Mouse (Mus musculus) layer of hippocampus, postnatal 10 days (tissue): Measurements from ENCODE around the gene Haao. TPM values are rescaled to one million over a fixed set of nuclear protein-coding genes. Genes with fewer than 3 reads are reported as not detected.

Experiments
- DNase-seq, 2 experiments: peaks; one replicate each; pipeline ENCODE4 v3.0.0; 2021; ENCODE audit warnings: low spot score in 2 of 2
- total RNA-seq, 2 experiments: library from RNA; stranded (reverse); gene quantifications; 2 replicates each; pipeline ENCODE4 v1.2.3; 2021

Gene Haao
- total RNA-seq, 2 experiments from 2014 or later: not detected

DNA sequence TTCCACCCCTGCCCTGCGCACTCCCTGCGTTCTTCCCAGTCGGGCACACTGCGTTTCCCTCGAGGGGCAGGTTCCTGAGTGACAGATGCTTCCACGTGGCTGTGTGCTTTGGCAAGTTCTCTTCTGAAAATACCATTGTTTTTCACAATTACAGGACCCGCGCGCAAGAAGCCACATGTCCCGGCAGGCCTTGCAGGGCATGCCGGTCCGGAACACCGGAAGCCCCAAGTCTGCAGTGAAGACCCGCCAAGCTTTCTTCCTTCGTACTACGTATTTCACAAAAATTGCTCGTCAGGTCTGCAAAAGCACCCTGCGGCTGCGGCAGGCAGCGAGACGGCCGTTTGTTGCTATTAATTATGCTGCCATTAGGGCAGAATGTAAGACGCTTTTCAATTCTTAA, 55.4 kb downstream of the Haao start:
- peak in 1 of 2 experiments; percentile 26 for DNase-seq

DNA sequence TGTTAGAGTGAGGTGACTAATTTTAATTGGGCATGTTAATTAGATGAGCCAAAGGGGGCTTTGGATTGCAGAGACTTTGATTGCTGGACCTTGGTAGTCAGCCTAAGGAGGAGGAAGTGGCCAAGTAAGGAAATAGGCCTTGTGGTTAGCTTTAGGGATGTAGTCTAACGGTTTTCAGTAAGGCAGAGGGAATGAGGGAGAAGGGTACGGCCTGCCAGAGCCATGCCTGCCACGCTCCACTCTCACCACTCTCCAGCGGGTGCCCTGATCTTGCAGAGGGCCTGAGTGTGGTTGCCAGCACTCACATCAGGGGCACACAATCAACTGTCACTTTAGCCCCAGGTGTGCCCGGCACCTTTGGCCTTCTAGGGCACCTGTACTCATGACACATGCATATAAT, 57.6 kb downstream of the Haao start:
- DNase-seq: no peak

DNA sequence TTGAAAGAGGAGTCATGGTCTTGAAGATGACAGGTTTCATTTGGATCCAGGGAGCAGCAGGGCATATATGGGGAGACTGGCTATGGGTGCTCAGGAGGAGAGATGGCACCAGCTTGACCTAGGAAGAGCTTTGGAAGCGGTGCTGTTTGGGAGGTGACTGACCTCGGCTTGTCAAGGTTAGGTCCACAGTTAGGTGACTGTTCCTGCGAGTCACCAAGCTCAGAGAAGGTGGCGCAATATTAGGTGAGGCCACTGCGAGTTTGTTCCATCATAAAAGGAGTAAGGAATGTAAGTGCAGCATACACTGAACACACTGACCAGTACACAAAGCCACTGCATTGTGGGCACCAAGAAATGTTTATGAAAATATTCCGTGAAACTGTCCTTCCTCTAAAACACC, 61.3 kb downstream of the Haao start:
- no peak for DNase-seq

DNA sequence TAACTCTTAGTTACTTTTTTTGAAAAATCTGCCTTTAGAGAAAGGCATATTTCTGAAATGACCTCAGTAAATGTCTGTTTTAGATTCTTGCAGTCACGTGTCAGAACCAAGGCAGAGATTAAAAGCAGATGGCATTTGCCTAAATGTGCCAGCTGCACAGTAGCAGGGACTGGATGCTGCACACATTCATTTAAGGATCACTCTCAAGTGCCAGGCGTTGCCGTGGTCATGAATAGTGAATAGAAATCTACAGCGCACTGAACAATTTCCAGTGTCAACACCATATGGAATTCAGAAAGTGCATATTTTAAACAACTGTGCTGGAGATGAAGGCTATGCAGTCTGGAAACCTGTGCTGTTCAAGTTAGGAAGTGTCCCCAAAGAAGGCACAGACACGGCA, 65.0 kb downstream of the Haao start:
- DNase-seq: no peak

Other genes with a start within 250 kb of the Haao start
- gene Kcng3, start 216.1 kb downstream of the Haao start, total RNA-seq: 1 to 10 TPM; 5.3 to 5.4 TPM
- gene Mta3, start 141.8 kb downstream of the Haao start, total RNA-seq: 10 to 100 TPM; 54.9 to 59.0 TPM